Mouse (Mus musculus) lung, postnatal 0 days (tissue): ENCODE measurements around the gene Btbd16.

Experiments used
- CTCF ChIP-seq: IDR thresholded peaks from 2 replicates; pipeline ENCODE4 v1.5.1; 2016; ENCODE audit warnings: antibody characterized with exemption, mild to moderate bottlenecking
- EP300 ChIP-seq: IDR thresholded peaks from 2 replicates; pipeline ENCODE4 v1.6.1; 2016; ENCODE audit warnings: antibody characterized with exemption, mild to moderate bottlenecking, control low read depth

- no peak for TF ChIP-seq CTCF
- no peak for TF ChIP-seq EP300
These were observed 13.7 kb downstream of the Btbd16 start for GRCm38 (mm10) chr7:130787537-130787936.
